Mouse (Mus musculus): ENCODE data around the gene Dctn1.

The Dctn1 gene

GRCm38 (mm10) chr6:83166243-83166630 is 517 bp downstream of the Dctn1 start:
- no peak for DNase-seq (ENCODE audit: extremely low read depth, insufficient read length, low spot score)

GRCm38 (mm10) chr6:83169872-83170271 is 4.2 kb downstream of the Dctn1 start:
- DNase-seq (ENCODE audit: extremely low read depth, insufficient read length, low spot score), result peak; percentile 65

GRCm38 (mm10) chr6:83171063-83171462 is 5.3 kb downstream of the Dctn1 start:
- no peak for DNase-seq (ENCODE audit: extremely low read depth, insufficient read length, low spot score)

GRCm38 (mm10) chr6:83172240-83172920 is 6.7 kb downstream of the Dctn1 start:
- no peak for DNase-seq (ENCODE audit: extremely low read depth, insufficient read length, low spot score)

- no peak for DNase-seq (ENCODE audit: extremely low read depth, insufficient read length, low spot score)
Measured at GRCm38 (mm10) chr6:83175996-83176395, 10.3 kb downstream of the Dctn1 start.

- DNase-seq (ENCODE audit: extremely low read depth, insufficient read length, low spot score), result no peak
Measured at GRCm38 (mm10) chr6:83179390-83180117, 13.8 kb downstream of the Dctn1 start.

- no peak for DNase-seq (ENCODE audit: extremely low read depth, insufficient read length, low spot score)
Measured at GRCm38 (mm10) chr6:83180605-83181004, 14.9 kb downstream of the Dctn1 start.

GRCm38 (mm10) chr6:83184858-83185435 is 19.2 kb downstream of the Dctn1 start:
- no peak for DNase-seq (ENCODE audit: extremely low read depth, insufficient read length, low spot score)

- DNase-seq (ENCODE audit: extremely low read depth, insufficient read length, low spot score), result no peak
Measured at GRCm38 (mm10) chr6:83185895-83186861, 20.5 kb downstream of the Dctn1 start.

- no peak for DNase-seq (ENCODE audit: extremely low read depth, insufficient read length, low spot score)
Measured at GRCm38 (mm10) chr6:83186946-83187345, 21.2 kb downstream of the Dctn1 start.

- no peak for DNase-seq (ENCODE audit: extremely low read depth, insufficient read length, low spot score)
Measured at GRCm38 (mm10) chr6:83193571-83193970, 27.9 kb downstream of the Dctn1 start.

GRCm38 (mm10) chr6:83197345-83198004 is 31.8 kb downstream of the Dctn1 start:
- no peak for DNase-seq (ENCODE audit: extremely low read depth, insufficient read length, low spot score)

GRCm38 (mm10) chr6:83203320-83203719 is 37.6 kb downstream of the Dctn1 start:
- no peak for DNase-seq (ENCODE audit: extremely low read depth, insufficient read length, low spot score)

- no peak for DNase-seq (ENCODE audit: extremely low read depth, insufficient read length, low spot score)
Measured at GRCm38 (mm10) chr6:83205851-83206250, 40.1 kb downstream of the Dctn1 start.

GRCm38 (mm10) chr6:83206321-83206720 is 40.6 kb downstream of the Dctn1 start:
- no peak for DNase-seq (ENCODE audit: extremely low read depth, insufficient read length, low spot score)

- no peak for DNase-seq (ENCODE audit: extremely low read depth, insufficient read length, low spot score)
Measured at GRCm38 (mm10) chr6:83207361-83208049, 41.8 kb downstream of the Dctn1 start.

GRCm38 (mm10) chr6:83208050-83208400 is 42.3 kb downstream of the Dctn1 start:
- no peak for DNase-seq (ENCODE audit: extremely low read depth, insufficient read length, low spot score)

GRCm38 (mm10) chr6:83210495-83210894 is 44.8 kb downstream of the Dctn1 start:
- DNase-seq (ENCODE audit: extremely low read depth, insufficient read length, low spot score), result no peak

- DNase-seq (ENCODE audit: extremely low read depth, insufficient read length, low spot score), result no peak
Measured at GRCm38 (mm10) chr6:83211526-83211925, 45.8 kb downstream of the Dctn1 start.
